Mouse (Mus musculus) left cerebral cortex, postnatal 36 days (tissue): ENCODE measurements around the gene Nupr1. TPM values are rescaled to one million over a fixed set of nuclear protein-coding genes. Genes with fewer than 3 reads are reported as not detected.
A peak's percentile ranks its signal among the peaks of the same experiment; 100 is the strongest.

Experiments used
- microRNA-seq: library from miRNA; unstranded; fragments of <30 nt; microRNA quantifications from one replicate; pipeline ENCODE4 v1.2.0, GENCODE M21; 2022
- total RNA-seq, 2 experiments: library from RNA; stranded (reverse); gene quantifications; 2 replicates each; pipeline ENCODE4 v1.2.3; 2021

Gene Nupr1
- total RNA-seq, 2 experiments from 2014 or later: 16.6 to 17.2 TPM

Small RNAs within 50 kb of the gene (microRNA-seq; reads per million reads assigned to microRNA genes)
- 6.3 reads per million, percentile 22 among the genes with 10 or more reads in this experiment for gene Mir7059

Other genes with a start within 250 kb of the Nupr1 start
- gene Nfatc2ip, start 234.1 kb downstream of the Nupr1 start, total RNA-seq: 1 to 10 TPM; 5.2 to 5.5 TPM
- not detected for gene Cd19, start 216.0 kb downstream of the Nupr1 start, total RNA-seq
- 10 to 100 TPM; 11.0 to 11.6 TPM for gene Rabep2, start 202.1 kb downstream of the Nupr1 start, total RNA-seq
- under 1 TPM in 1 of 2 experiments, not detected in 1; 0.54 TPM for gene Atp2a1, start 167.8 kb downstream of the Nupr1 start, total RNA-seq
- 10 to 100 TPM; 68.5 to 73.5 TPM for gene Sh2b1, start 155.4 kb downstream of the Nupr1 start, total RNA-seq
- 10 to 100 TPM; 77.2 to 81.6 TPM for gene Tufm, start 143.5 kb downstream of the Nupr1 start, total RNA-seq
- gene Atxn2l, start 127.4 kb downstream of the Nupr1 start, total RNA-seq: 100 to 1,000 TPM; 102 to 144 TPM
- 100 to 1,000 TPM; 169 to 193 TPM for gene Eif3c, start 64.5 kb downstream of the Nupr1 start, total RNA-seq
- under 1 TPM; 0.39 to 0.63 TPM for gene Apobr, start 45.9 kb downstream of the Nupr1 start, total RNA-seq
- 10 to 100 TPM; 27.4 to 35.8 TPM for gene Cln3, start 45.0 kb downstream of the Nupr1 start, total RNA-seq
- not detected for gene Il27, start 35.9 kb downstream of the Nupr1 start, total RNA-seq
- 10 to 100 TPM; 27.2 to 38.4 TPM for gene Sgf29, start 18.4 kb upstream of the Nupr1 start, total RNA-seq
- 10 to 100 TPM in 1 of 2 experiments, 1 to 10 TPM in 1; 9.6 to 15.9 TPM for gene Sult1a1, start 45.6 kb upstream of the Nupr1 start, total RNA-seq
- 100 to 1,000 TPM in 1 of 2 experiments, 10 to 100 TPM in 1; 85.8 to 109 TPM for gene Bola2, start 64.5 kb upstream of the Nupr1 start, total RNA-seq
- gene Slx1b, start 64.9 kb upstream of the Nupr1 start, total RNA-seq: 10 to 100 TPM; 17.6 to 20.3 TPM
- 100 to 1,000 TPM; 159 to 176 TPM for gene Coro1a, start 76.9 kb upstream of the Nupr1 start, total RNA-seq
- 100 to 1,000 TPM; 148 to 172 TPM for gene Mapk3, start 128.7 kb upstream of the Nupr1 start, total RNA-seq
- 1 to 10 TPM in 1 of 2 experiments, under 1 TPM in 1; 0.99 to 3.0 TPM for gene Gdpd3, start 135.5 kb upstream of the Nupr1 start, total RNA-seq
- 100 to 1,000 TPM; 303 to 345 TPM for gene Ypel3, start 146.1 kb upstream of the Nupr1 start, total RNA-seq
- under 1 TPM; 0.54 to 0.68 TPM for gene Tbx6, start 150.6 kb upstream of the Nupr1 start, total RNA-seq
- 10 to 100 TPM; 47.5 to 49.9 TPM for gene Ppp4c, start 161.6 kb upstream of the Nupr1 start, total RNA-seq
- gene Fam57b, start 166.8 kb upstream of the Nupr1 start, total RNA-seq: 10 to 100 TPM; 81.6 to 84.1 TPM
- gene 4930451I11Rik, start 200.8 kb upstream of the Nupr1 start, total RNA-seq: not detected
- gene Doc2a, start 216.6 kb upstream of the Nupr1 start, total RNA-seq: 10 to 100 TPM; 56.3 to 67.0 TPM
- gene Hirip3, start 231.1 kb upstream of the Nupr1 start, total RNA-seq: 10 to 100 TPM; 31.1 to 33.8 TPM
- 10 to 100 TPM; 47.8 to 49.4 TPM for gene Ino80e, start 231.5 kb upstream of the Nupr1 start, total RNA-seq